Mouse (Mus musculus) G1E-ER4 (cell line): ENCODE data around the gene S100a11. TPM values are rescaled to one million over a fixed set of nuclear protein-coding genes. Genes with fewer than 3 reads are reported as not detected.

Experiments used
- GATA1 ChIP-seq: IDR thresholded peaks from one replicate; pipeline ENCODE4 v1.8.0; 2012; ENCODE audit warnings: low read length, inconsistent platforms
- polyA plus RNA-seq: library from polyadenylated mRNA; stranded (reverse); fragments of >175 nt; gene quantifications from 2 replicates; pipeline ENCODE4 v1.2.3, GENCODE M21; 2012

S100a11 gene
- polyA plus RNA-seq = not detected in 2 replicates

GRCm38 (mm10) chr3:93520330-93521193 lies at the start of gene S100a11:
S100a11 (plus strand) TSS chr3:93520488.
- no peak for TF ChIP-seq GATA1

GRCm38 (mm10) chr3:93480053-93480452 lies 40.2 kb upstream of the S100a11 start:
- TF ChIP-seq GATA1 = no peak

- no peak for TF ChIP-seq GATA1
Observed at GRCm38 (mm10) chr3:93481982-93482616, 38.2 kb upstream of the S100a11 start.

- no peak for TF ChIP-seq GATA1
Observed at GRCm38 (mm10) chr3:93485611-93486010, 34.7 kb upstream of the S100a11 start.

DNA sequence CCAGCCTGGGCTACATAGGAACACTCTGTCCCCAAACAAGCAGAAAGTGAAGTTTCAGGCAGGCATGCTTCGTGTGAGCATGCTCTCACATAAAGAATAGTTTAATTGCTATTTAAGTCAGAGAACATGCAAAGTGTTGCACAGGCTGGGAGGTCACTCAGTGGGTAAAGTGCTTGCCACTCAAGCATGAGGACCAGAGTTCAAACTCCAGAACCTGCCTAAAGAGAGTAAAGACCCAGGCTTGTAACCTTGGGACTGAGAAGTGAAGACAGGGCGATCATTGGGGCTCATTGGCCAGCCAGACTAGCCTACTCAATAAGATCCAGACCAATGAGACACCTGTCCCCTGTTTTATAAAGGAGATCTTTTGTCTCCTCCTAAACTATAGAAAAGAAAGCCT lies 31.7 kb upstream of the S100a11 start:
- TF ChIP-seq GATA1 = no peak

GRCm38 (mm10) chr3:93492176-93492575 lies 28.1 kb upstream of the S100a11 start:
- TF ChIP-seq GATA1 = no peak

DNA sequence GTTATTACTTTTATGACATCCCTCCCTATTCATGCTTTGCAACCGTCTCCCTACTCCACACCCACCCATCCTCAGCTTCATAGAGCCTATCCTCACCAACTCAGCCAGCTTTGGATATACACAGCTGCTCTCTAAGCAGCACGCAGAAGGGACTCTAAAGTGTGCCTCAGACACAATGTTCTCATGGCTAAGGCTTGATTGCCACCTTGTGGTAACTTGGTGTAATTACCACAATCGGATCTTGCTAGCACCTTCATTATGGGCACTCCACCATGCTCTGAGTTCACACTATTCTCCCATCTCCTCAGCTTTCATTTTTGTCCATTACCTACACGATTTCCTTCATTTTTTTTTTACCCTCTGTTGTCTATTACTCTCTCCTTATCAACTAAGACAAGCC lies 26.3 kb upstream of the S100a11 start:
- TF ChIP-seq GATA1 = no peak

DNA sequence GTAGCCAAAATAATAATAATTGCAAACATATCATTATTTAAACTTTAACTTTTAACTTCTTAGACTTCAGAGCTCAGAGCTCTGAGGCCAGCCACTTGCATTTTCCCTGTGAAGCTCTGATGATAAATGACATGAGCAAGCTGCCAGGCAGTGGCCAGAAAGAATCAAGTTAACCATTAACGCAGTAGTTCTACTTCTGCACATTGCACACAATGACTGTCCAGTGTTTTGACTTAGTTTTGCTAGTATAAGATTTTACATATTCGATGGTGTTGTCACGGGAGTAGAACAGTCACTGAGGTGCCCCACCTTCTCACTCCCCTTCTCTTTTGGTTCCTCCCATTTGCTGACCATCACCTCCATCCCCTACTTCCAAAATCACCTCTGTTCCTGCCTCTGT lies 23.2 kb upstream of the S100a11 start:
- no peak for TF ChIP-seq GATA1

GRCm38 (mm10) chr3:93499129-93499528 lies 21.2 kb upstream of the S100a11 start:
- no peak for TF ChIP-seq GATA1

- TF ChIP-seq GATA1 = no peak
Observed at GRCm38 (mm10) chr3:93504536-93505189, 15.6 kb upstream of the S100a11 start.

DNA sequence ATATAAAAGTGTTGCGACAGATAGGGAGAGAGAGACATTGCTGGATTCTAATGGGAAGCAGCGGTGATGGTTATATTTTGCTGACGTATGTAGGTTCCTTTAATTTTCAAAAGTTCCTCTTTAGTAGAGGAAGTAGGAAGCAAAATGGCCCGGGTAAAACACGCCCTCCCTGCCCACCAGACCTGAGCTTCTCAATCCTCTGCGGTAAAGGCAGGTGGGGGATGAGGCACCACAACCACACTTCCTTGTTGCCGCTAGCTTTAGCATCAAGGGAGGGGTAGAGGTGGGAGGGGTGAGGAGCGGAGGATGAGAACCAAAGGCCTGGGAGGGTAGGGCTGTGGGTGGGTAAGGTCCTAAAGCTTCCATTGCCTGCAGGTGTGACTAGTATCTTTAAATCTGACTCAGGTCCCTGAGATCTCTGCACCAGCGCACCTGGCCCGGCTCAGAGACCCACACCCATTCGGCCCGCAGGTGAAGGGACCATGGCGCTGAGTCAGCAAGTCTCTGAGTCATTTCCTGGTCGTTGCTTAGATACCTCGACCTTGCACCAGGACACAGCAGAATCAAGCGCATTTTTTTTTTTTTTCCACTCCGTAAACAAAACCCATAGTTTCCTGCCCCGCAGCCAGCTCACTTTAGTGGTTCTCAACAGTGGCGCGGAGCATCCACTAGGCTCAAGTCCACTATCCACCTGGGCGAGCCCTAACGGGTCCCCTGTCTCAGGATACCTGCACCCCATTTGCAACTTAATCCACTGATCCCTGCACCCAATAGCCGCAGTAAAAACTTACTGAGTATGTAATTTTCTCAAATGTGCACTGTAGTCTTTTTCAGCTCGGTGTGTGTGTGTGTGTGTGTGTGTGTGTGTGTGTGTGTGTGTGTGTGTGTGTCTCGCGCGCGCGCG lies 14.1 kb upstream of the S100a11 start:
- no peak for TF ChIP-seq GATA1

- no peak for TF ChIP-seq GATA1
Observed at GRCm38 (mm10) chr3:93506881-93507325, 13.4 kb upstream of the S100a11 start.

DNA sequence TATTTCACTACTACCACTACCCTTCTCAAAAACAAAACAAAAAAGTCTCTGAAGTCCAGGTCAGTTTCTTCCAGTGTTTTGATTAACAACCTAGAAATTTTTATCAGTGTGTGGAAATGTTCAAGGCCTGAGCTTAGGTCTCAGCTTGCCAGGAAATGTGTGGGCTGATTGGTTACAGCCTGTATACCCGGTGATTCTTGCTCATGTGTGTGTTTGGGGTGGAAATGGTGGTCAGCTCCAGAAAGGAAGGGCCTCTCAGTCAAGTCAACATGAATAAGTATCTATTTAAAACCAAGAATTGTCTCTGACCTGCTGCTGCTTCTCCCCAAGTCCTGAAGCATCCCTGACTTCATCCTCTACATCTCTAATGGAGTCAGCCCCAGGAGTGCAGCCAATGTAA lies 11.0 kb upstream of the S100a11 start:
- no peak for TF ChIP-seq GATA1

GRCm38 (mm10) chr3:93511036-93511435 lies 9.3 kb upstream of the S100a11 start:
- TF ChIP-seq GATA1 = no peak

DNA sequence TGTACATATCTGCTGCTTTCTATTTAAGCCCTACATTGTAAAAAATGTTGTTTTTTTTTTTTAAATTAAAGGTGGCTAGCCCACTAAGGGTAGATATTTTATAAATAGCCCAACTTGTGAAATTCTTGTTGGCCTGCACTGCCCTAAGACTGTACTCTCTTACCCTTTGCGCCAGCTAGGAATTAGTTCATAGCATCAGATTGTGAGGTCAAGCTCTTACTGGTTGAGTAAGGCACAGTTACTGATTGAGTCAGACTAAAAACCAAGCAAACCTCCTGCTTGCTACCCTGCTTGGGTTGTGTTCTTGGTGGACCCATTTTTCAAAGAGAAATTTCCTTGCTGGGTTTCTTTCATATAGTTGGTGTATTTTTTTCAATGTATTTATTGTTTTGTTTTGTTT lies 8.5 kb upstream of the S100a11 start:
- no peak for TF ChIP-seq GATA1
